Mouse (Mus musculus): Measurements from ENCODE around the gene Btbd11.

DNA sequence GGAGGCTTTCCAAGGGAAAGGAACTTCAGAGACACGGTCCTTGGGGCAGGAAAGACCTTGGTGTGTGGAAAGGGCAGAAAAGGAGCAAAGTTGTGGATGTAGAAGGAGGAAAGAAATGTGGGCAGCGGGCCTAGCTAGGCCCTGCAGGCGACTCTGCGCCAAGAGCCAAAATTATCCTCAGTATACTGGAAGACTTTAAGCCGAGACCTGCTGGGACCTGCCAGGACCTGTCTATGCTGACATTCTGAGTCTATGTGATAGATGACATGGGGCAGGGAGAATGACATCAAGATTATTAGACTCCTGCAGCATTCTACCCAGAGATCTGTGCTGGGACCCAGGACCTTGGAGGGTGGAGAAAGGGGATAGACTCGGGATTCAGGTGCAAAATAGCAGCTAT lies 234.5 kb downstream of the Btbd11 start:
- no peak for TF ChIP-seq CTCF (conservative IDR thresholded peaks at IDR 0.05; ENCODE audit: low read length)
- no peak for TF ChIP-seq NANOG (IDR thresholded peaks at IDR 0.05; ENCODE audit: borderline replicate concordance, low read length)
- no peak for TF ChIP-seq POU5F1 (IDR thresholded peaks at IDR 0.05; ENCODE audit: borderline replicate concordance, low read length)

All from E14TG2a.4 (cell line).